In the genomic region with DNA sequence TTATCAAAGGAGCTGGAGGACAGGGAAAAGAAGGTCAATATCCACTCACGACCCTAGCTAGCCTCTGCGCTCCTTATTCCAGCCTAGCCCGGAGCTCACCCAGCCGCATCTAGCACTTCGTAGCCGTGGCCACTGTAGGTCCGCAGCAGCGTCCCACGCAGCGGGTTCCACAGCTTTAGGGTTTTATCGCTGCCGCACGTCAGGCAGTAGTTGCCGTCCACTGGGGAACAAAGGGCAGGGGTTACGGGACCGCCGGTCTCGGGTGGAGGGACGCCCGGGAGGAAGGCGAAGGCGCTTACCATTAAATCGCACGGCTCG, we compare ENCODE assay signal across 8 mouse cellular contexts. TPM values are rescaled to one million over a fixed set of nuclear protein-coding genes. Genes with fewer than 3 reads are reported as not detected.
DNase-seq lines count a peak whose midpoint lies in the region; ATAC-seq lines count a peak whose summit lies in the region.

No protein-coding gene starts in this region.

- H3K9ac ChIP-seq in kidney, embryonic 16.5 days (replicated peaks; ENCODE audit: low read length), result peak overlapping the region; percentile 77
- H3K9ac ChIP-seq in heart, embryonic 16.5 days (ENCODE audit: low read length), result peak overlapping the region; percentile 94

- no peaks in the 10 kb centered on the region for H3K27me3 ChIP-seq in kidney, embryonic 16.5 days (ENCODE audit: insufficient read depth, low read length)
- no peaks in the 10 kb centered on the region for H3K27me3 ChIP-seq in heart, embryonic 16.5 days (ENCODE audit: control insufficient read depth, insufficient read depth, low read length)
- H3K27me3 ChIP-seq in midbrain, embryonic 10.5 days (ENCODE audit: low read depth, poor library complexity, severe bottlenecking), result no peaks in the 10 kb centered on the region

- no peak for DNase-seq in kidney, adult 18-20 months
- DNase-seq in midbrain, embryonic 10.5 days (ENCODE audit: low spot score), result no peak
- no peak for DNase-seq in right cerebral cortex, postnatal 25 days
- DNase-seq in left cerebral cortex, adult 11 months (ENCODE audit: low spot score), result no peak

- WGBS in kidney, embryonic 16.5 days, result under 1% methylated on average over 25 of the region's 25 CpGs
- WGBS in heart, embryonic 16.5 days, result 1% methylated on average over 25 of the region's 25 CpGs
- under 1% methylated on average over 25 of the region's 25 CpGs for WGBS in midbrain, embryonic 10.5 days

- peak overlapping the region; percentile 88 for H3K4me2 ChIP-seq in kidney, embryonic 16.5 days (replicated peaks; ENCODE audit: low read depth, low read length)
- H3K4me2 ChIP-seq in heart, embryonic 16.5 days (ENCODE audit: low read depth, low read length), result peak overlapping the region; percentile 94

- H3K4me3 ChIP-seq in kidney, embryonic 16.5 days (ENCODE audit: low read length), result peak overlapping the region; percentile 66
- peak overlapping the region; percentile 99 for H3K4me3 ChIP-seq in brown adipose tissue, adult 24 weeks (ENCODE audit: insufficient read depth, low read depth, low read length)
- H3K4me3 ChIP-seq in heart, embryonic 16.5 days (ENCODE audit: low read length), result peak overlapping the region; percentile 96
- peak overlapping the region; percentile 76 for H3K4me3 ChIP-seq in midbrain, embryonic 10.5 days

- peak overlapping the region; percentile 83 for H3K27ac ChIP-seq in kidney, embryonic 16.5 days (ENCODE audit: low read length)
- H3K27ac ChIP-seq in brown adipose tissue, adult 24 weeks (replicated peaks; ENCODE audit: low read depth, low read length), result peak overlapping the region; percentile 96
- H3K27ac ChIP-seq in heart, embryonic 16.5 days (ENCODE audit: low read length), result peak overlapping the region; percentile 81; the same call in 1 of the 2 replicates
- H3K27ac ChIP-seq in midbrain, embryonic 10.5 days (replicated peaks), result peak overlapping the region; percentile 88

- H3K36me3 ChIP-seq in kidney, embryonic 16.5 days (ENCODE audit: insufficient read depth, low read length), result peaks cover 22% of the 10 kb centered on the region
- H3K36me3 ChIP-seq in heart, embryonic 16.5 days (ENCODE audit: control insufficient read depth, insufficient read depth), result peaks cover 23% of the 10 kb centered on the region
- peaks cover 41% of the 10 kb centered on the region for H3K36me3 ChIP-seq in midbrain, embryonic 10.5 days

- H3K4me1 ChIP-seq in kidney, embryonic 16.5 days (ENCODE audit: insufficient read depth, low read length), result peaks cover 25% of the 10 kb centered on the region
- H3K4me1 ChIP-seq in brown adipose tissue, adult 24 weeks (ENCODE audit: control insufficient read depth, insufficient read depth, insufficient read length, low read length), result no peaks in the 10 kb centered on the region
- H3K4me1 ChIP-seq in heart, embryonic 16.5 days (ENCODE audit: control insufficient read depth, insufficient read depth, low read length), result peaks cover 27% of the 10 kb centered on the region
- peaks cover 44% of the 10 kb centered on the region for H3K4me1 ChIP-seq in midbrain, embryonic 10.5 days

- H3K9me3 ChIP-seq in kidney, embryonic 16.5 days (ENCODE audit: low read length), result no peaks in the 10 kb centered on the region
- no peaks in the 10 kb centered on the region for H3K9me3 ChIP-seq in heart, embryonic 16.5 days (replicated peaks; ENCODE audit: control insufficient read depth, low read length)
- no peaks in the 10 kb centered on the region for H3K9me3 ChIP-seq in midbrain, embryonic 10.5 days (replicated peaks)

- no peak for ATAC-seq in kidney, embryonic 16.5 days (ENCODE audit: low FRiP score, low TSS enrichment)
- no peak for ATAC-seq in heart, embryonic 16.5 days (replicated peaks; ENCODE audit: extremely low read depth, insufficient read depth, low FRiP score)
- ATAC-seq in frontal cortex, adult (ENCODE audit: low TSS enrichment), result no peak

RNA-seq across cellular contexts. Expression of gene Wdr83os, which starts 0.4 kb away (rescaled TPM):
- polyA plus RNA-seq in kidney, embryonic 16.5 days (2015; fragmentation: Nextera tagmentation; extraction: Ambion mirVana), result 141 TPM in 2 replicates
- 95.5 and 130 TPM in 2 replicates for polyA plus RNA-seq in brown adipose tissue, adult 24 weeks (2012; ENCODE audit: insufficient read depth, insufficient read length, missing spikeins)
- polyA plus RNA-seq in heart, embryonic 16.5 days (2015; fragmentation: Nextera tagmentation; extraction: Ambion mirVana), result 115 TPM in 2 replicates
- polyA plus RNA-seq in midbrain, embryonic 10.5 days (2016; fragmentation: Nextera tagmentation; extraction: Ambion mirVana), result 133 and 142 TPM in 2 replicates

RNA-seq across cellular contexts. Expression of gene Wdr83, which starts 0.9 kb away (rescaled TPM):
- polyA plus RNA-seq in kidney, embryonic 16.5 days (2015; fragmentation: Nextera tagmentation; extraction: Ambion mirVana), result 53.0 and 54.8 TPM in 2 replicates
- 26.8 and 28.7 TPM in 2 replicates for polyA plus RNA-seq in brown adipose tissue, adult 24 weeks (2012; ENCODE audit: insufficient read depth, insufficient read length, missing spikeins)
- polyA plus RNA-seq in heart, embryonic 16.5 days (2015; fragmentation: Nextera tagmentation; extraction: Ambion mirVana), result 46.6 and 47.0 TPM in 2 replicates
- 61.2 and 70.6 TPM in 2 replicates for polyA plus RNA-seq in midbrain, embryonic 10.5 days (2016; fragmentation: Nextera tagmentation; extraction: Ambion mirVana)

RNA-seq across cellular contexts. Expression of gene Man2b1, which starts 2.9 kb away (rescaled TPM):
- 46.9 and 53.6 TPM in 2 replicates for polyA plus RNA-seq in kidney, embryonic 16.5 days (2015; fragmentation: Nextera tagmentation; extraction: Ambion mirVana)
- polyA plus RNA-seq in brown adipose tissue, adult 24 weeks (2012; ENCODE audit: insufficient read depth, insufficient read length, missing spikeins), result 17.4 and 20.8 TPM in 2 replicates
- polyA plus RNA-seq in heart, embryonic 16.5 days (2015; fragmentation: Nextera tagmentation; extraction: Ambion mirVana), result 33.9 and 39.3 TPM in 2 replicates
- polyA plus RNA-seq in midbrain, embryonic 10.5 days (2016; fragmentation: Nextera tagmentation; extraction: Ambion mirVana), result 23.5 and 23.7 TPM in 2 replicates

RNA-seq across cellular contexts. Expression of gene Dhps, which starts 8.6 kb away (rescaled TPM):
- polyA plus RNA-seq in kidney, embryonic 16.5 days (2015; fragmentation: Nextera tagmentation; extraction: Ambion mirVana), result 60.6 and 70.5 TPM in 2 replicates
- 19.1 and 20.0 TPM in 2 replicates for polyA plus RNA-seq in brown adipose tissue, adult 24 weeks (2012; ENCODE audit: insufficient read depth, insufficient read length, missing spikeins)
- polyA plus RNA-seq in heart, embryonic 16.5 days (2015; fragmentation: Nextera tagmentation; extraction: Ambion mirVana), result 48.5 and 51.5 TPM in 2 replicates
- polyA plus RNA-seq in midbrain, embryonic 10.5 days (2016; fragmentation: Nextera tagmentation; extraction: Ambion mirVana), result 70.8 and 71.8 TPM in 2 replicates

RNA-seq across cellular contexts. Expression of gene Gm5741, which starts 12.4 kb away (rescaled TPM):
- 0.62 and 0.92 TPM in 2 replicates for polyA plus RNA-seq in kidney, embryonic 16.5 days (2015; fragmentation: Nextera tagmentation; extraction: Ambion mirVana)
- not detected in 2 replicates for polyA plus RNA-seq in brown adipose tissue, adult 24 weeks (2012; ENCODE audit: insufficient read depth, insufficient read length, missing spikeins)
- not detected in 2 replicates for polyA plus RNA-seq in heart, embryonic 16.5 days (2015; fragmentation: Nextera tagmentation; extraction: Ambion mirVana)
- polyA plus RNA-seq in midbrain, embryonic 10.5 days (2016; fragmentation: Nextera tagmentation; extraction: Ambion mirVana), result 0.91 and 1.1 TPM in 2 replicates
